Mouse (Mus musculus) erythroid progenitor cell, adult 5-6 weeks (primary cell): ENCODE results near the gene Nova2. TPM values are rescaled to one million over a fixed set of nuclear protein-coding genes. Genes with fewer than 3 reads are reported as not detected.

Source experiments
- ATAC-seq: replicated peaks from 2 replicates; pipeline ENCODE4 v1.8.0; 2016; ENCODE audit warnings: moderate number of reproducible peaks, mild to moderate bottlenecking, moderate TSS enrichment, inconsistent platforms; ENCODE audit not compliant: poor library complexity, low FRiP score, severe bottlenecking
- total RNA-seq, 2 experiments: library from RNA; stranded (forward) in 1 of 2; stranded (reverse) in 1 of 2; fragments of 150-400 nt in 1 of 2; fragments of 186-747, 209-891 nt in 1 of 2; gene quantifications; 2 replicates each; pipeline versions ENCODE4 v1.2.3 to v1.2.4; 2015 to 2017; ENCODE audit warnings: low replicate concordance in 2 of 2

The Nova2 gene
- not detected in 2 replicates for total RNA-seq (2015; ENCODE audit: low replicate concordance)
- not detected in 2 replicates for total RNA-seq (2017; ENCODE audit: low replicate concordance)

DNA sequence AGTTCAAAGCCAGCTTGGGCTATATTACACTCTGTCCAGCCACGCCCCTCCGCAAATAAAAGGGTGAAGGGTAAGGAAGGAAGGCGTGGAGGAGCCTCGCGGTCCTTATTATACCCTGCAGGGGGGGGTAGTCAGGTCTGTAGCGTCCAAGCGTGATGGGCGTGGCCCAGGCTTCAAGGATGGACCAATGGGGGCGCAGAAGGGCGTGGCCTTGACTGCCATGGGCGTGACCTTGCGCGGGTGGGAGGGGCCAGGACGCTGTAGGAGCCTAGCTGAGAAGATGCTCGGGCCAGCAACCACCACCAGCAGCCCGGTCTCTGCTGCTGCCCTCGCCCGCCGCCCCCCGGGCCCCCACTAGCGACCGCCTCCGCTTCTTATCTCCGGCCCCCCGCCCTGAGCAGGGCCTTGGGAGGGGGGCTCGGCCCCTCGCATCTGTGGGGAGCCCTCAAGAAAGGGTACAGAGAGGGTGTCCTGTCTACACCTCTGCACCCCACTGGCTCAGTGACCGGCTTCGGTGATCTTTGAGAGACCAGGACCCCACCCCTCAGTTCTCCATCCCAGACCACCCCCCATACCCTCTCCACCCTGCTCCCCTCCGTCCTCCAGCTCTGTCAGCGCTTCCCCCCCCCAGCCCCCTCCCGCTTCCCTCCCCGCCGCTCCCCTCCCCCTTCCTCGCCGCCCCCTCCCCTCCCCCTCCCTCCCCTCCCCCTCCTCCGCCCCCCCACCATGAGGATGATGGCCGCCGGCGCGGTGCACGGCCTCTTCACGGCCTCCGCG is at the start of gene Nova2:
Gene Nova2 (plus strand): TSS at position 727 of the 777 bp plus-strand sequence.
- peak; percentile 67; the same call in 1 of the 2 replicates for ATAC-seq

DNA sequence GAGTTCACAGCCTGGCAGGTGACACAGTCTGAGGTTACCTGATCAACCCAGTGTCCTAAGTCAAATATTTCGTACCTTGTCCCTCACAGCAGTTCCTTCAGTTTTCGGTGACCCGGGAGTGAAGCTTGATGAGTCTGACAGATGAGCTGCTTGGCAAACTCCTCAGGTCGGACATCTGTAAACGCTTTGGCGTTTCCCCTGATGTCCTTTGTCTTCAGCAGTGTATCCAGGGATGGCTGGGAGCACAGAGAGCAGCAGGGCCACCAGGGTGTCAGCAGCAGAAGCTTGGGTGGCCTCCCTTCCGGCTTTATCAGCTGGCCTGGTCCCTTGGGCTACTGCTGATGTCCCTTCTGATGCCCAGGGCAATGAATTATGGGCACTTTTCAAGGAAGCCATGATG is 47.0 kb upstream of the Nova2 start:
- no peak for ATAC-seq

DNA sequence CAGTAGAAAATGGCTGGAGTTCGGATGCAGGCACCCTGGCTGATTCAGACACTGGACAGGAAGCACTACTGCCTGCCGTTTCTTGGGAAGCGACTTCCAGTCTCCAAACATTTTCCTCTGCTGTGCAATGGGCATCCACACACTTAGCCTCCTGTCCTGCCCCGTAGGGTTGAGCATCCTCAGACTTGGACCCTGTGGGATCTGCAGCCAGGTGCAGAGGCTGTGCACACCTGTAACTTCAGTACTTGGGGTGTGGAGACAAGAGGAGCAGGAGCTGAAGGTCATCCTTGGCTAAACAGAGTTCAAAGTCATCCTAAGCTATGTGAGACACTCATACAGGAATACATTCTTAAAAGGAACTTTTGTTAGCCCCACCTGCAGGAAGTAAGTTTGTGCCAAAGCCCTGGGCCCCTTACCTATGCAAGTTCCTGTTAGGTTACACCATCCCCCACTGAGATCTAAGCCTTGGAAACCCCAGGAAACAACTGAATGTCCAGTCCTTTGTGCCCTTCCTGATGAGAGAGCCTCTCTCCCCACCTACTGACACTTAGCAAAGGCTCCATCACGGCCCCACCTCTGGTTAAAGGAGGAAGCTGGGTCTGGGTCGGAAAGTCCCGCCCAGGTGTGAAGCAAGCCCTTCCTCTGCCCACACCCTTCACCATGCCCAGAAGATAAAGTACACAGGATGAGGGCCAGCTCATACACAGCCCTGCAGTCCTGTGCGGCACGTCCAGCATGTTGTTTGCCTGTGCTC is 41.5 kb upstream of the Nova2 start:
- ATAC-seq, result no peak

DNA sequence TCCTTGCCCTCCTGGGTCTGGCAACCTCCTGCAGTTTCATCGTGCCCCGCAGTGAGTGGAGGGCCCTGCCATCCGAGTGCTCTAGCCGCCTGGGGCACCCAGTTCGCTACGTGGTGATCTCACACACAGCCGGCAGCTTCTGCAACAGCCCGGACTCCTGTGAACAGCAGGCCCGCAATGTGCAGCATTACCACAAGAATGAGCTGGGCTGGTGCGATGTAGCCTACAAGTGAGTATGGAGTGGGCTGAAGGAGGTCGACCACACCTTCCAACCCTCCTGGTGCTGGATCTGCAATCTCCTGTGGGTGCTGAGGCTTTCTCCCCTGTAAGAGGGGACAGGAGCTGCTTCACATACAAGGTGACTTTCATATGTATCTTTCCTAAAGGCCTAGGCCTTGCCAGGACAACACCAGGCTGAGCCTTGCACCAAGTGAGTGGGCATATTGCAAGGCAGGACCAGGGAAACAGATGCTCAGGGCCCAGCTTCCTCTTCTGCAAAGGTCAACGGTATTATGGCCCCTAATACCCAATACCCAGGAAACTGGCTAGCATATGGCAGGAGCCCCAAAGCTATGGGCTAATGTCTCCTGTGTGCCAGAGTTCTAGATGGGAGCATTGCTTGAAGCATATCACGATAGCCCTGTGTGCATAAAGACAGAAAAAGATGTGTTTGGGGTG is 40.8 kb upstream of the Nova2 start:
- ATAC-seq, result no peak

DNA sequence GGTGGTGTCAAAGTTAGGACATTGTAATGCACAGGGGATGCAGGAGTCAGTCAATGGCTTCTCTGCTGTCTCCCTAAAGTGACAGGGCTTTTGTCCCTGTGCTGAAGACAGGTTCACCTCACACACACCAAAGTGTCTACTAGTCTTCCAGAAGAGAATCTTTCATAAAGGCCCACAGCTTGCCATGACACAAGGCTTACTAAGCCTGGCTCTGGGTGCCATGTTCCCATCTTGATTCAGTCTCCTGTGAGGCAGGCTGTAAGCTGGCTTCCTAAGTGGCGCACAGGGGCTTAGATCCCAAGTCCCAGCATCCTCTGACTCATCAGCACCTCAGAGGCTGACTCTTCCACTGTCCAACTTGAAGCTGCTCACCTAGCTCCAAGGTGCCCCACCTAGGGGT is 38.7 kb upstream of the Nova2 start:
- no peak for ATAC-seq

DNA sequence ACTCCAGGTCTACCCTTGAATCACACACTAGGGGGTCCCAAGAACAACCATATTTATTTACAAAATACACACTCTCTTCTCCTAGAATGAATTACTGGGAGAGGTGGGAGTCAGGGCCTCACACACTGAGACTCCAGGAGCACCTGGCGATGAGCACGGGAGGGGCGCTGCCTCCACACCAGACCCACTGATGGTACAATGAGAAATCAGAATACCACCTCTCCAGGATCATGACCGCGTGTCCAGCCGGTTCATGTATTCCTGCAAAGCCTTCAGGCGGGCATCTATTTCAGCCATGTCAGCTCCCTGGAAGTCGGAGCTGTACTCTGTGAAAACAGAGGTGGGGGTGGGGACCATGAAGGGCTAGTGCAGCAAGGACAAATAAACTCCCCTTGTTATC is 34.8 kb upstream of the Nova2 start:
- ATAC-seq, result no peak

DNA sequence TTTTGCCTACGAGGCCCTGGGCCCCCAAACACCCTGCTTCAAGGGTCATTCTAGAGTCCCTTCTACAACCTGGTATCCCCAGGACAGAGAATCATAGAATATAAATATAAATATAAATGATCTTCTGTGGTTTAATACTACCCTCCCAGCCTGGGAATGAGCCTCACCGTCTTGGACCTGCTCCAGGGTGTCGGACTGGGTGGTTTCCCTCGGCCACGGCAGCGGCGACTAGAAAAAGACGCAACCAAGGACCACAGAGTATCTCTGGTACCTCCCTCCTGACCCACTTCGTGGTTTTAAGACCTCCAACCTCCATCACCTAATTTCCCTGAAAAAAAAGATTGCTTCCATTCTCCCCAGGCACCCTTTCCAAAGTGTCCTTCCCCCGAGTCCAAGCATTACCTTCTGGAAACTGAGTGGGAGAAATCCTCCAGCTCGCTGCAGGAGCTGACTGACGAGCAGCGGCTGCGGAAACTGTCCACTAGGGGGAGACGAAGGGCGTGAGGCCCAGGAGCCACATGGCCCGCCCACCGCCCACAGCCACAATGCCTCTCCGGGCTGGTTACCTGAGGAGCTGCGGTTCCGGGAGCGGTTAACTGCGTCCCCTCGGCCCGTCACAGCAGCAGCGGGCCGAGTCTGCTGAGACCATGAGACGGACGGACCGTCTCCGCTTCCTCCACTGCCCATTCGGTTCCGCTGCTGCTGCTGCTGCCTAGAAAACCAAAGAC is 33.7 kb upstream of the Nova2 start:
- ATAC-seq, result peak; percentile 73

DNA sequence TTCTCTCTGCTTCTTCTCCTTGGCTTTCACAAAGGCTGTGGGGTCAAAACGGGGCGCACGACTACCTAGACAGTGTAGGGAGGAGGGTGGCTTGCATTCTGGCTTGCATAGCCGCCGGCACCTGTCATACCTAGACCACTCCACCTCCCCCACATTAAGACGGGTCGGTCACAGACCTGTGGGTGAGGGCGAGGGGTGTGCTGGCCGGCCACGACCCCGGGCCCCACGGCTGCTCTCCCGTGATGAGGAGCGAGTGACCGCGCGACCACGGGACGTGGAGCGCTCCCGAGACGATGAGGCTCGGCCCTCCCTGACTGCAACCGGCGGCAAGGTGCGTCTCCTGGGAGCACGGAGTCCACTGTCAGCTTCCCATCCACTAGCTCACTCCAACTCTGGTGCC is 32.7 kb upstream of the Nova2 start:
- no peak for ATAC-seq

DNA sequence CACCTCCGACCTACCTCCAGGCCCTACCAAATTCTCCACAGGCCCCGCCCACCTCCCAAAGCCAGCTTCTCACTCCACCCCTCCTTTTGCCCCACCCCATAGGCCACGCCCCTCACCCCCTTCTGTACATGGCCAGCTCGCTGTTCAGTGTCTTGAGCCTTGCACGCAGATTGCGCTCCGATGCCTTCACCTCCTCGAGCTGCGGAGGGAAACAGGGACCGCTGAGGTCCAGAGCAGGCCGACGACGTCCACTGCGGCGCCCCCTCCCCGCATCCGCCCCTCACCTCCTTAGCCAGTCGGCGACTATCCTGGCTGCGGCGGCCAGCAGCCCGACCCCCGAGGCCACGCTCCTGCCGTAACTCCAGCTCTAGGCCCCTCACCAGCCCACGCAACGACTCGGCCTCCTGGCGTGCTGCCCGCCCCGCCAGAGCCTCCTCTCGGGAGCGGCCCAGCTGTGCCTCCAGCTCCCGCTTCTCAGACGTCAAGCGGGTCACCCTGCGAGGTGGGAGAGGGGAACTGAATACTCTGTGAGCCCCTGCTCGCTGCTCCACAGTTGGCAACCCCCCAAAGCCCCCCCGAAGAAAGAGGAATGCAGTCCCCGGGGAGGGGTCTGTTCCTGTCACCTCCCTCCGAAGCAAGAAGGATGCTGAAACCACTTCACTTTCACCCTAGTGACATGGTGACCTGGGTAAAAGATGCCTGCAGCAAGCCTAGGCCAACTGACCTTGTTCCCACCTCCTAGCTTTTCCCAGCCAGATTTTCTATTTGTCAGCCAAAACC is 31.8 kb upstream of the Nova2 start:
- no peak for ATAC-seq

DNA sequence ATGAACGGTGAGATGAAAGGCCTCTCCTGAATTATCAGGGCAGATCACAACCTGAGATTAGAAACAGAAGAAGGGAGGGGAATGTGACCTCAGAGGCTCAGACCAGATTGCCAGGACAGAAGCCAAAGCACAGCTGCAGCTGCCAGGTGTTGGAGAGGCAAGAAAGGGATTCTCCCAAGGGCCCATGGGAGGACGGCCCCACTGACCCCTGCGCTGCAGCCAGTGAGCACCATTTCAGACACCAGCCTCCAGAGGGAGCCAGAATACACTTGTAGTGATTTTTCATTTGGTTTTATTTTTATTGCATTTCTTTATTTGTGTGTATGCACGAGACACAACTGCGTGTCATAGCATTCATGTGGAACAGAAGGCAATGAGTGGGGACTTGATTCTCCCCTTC is 29.2 kb upstream of the Nova2 start:
- no peak for ATAC-seq

DNA sequence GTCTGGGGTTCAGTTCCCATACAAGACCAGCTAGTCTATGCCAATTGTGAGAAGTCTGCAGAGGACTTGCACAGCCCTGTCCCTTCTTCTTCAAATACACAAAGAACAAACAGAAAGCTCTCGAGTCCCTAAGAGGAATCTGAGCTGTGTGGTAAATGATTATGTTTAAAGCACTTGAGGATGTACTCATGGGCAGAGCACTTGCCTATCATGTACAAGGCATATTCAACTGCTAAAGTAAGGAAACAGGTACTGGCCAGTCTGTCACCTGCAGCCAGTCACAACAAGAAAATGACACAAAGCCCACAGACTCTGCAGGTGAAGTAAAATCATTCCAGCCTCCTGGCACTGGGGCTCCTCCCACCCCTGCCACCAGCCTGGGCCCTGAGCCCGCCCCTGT is 25.2 kb upstream of the Nova2 start:
- no peak for ATAC-seq

DNA sequence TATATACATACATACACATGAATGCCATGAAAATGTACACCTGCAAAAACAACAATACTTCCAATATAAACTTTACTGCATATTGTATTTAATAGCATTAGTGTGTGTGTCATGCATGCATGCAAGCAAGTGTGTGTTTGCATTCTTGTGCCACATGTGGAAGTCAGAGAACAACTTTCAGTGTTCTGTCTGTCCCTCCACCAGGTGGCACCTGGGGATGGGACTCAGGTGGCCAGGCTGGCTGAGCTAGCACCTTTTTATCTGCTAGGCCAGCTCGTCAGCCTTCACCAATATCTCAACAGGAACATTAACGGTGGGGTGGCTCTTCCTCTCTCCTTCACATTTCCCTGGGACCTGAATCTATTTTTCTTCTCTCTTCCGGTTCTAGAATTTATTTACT is 23.2 kb upstream of the Nova2 start:
- ATAC-seq, result no peak

DNA sequence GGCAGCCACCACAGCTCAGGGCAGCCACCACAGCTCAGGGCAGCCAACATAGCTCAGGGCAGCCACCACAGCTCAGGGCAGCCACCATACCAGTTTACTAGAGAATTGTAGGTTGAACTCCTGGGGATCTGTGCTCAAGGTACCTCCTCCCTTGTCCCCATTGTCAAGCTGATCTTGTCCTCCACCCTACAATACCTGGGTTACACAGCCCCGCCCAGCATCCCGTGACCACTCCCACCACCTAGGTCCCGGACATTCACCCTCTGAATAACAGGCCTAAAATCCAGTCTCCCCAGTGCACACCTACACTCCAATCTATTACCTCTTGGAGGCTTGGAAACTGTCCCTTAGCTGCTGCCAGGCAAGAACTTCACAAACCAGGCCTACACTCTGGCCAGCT is 20.7 kb upstream of the Nova2 start:
- no peak for ATAC-seq

DNA sequence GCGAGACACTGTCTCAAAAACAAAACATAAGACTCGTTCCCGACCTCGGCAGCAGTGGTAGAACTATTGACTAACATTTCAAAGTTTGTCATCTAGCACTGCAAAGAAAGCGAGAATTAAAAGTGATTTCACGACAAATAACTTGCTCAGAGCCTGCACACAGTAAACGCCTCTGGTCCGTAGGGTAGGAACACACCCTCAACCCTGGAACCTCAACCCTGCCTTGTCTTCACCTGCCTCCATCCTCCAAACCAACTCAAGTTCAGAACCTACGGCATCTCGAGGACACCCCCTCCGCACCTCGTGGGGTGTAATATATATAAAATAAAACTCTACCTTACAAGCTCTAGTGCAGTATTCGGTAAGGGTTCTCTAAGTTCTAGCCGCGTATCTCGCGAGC is 15.9 kb upstream of the Nova2 start:
- ATAC-seq, result peak; percentile 53

DNA sequence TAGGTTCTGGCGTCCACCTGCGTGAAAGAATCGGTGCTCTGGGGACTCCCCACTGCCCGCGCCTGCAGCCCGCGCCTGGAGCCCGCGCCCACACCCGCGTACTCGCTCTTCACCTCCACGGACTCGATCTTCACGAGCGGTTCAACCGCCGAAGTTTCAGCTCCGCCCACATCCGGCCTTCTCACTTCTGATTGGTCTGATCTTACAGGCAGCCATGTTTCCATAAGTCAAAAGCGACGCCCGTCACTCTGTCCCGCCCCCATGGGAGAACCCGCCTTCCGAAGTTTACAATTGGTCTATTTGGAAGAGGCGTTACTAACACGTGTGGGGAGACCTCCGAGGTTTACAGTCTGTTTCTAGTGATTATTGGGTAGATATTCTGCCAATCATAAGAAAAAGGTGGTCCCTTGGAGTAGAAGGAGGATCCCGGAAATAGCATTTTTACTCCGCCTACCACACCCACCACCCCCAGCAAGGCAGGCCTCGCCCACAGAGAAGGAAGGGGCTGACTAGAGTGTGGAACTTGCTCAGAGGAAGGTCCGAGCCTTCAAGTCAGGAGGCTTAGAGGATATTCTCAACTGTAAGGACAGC is 15.4 kb upstream of the Nova2 start, which contains the start of gene Ccdc61:
Gene Ccdc61 (minus strand): TSS at position 175 of the 591 bp plus-strand sequence.
- peak; percentile 95 for ATAC-seq

DNA sequence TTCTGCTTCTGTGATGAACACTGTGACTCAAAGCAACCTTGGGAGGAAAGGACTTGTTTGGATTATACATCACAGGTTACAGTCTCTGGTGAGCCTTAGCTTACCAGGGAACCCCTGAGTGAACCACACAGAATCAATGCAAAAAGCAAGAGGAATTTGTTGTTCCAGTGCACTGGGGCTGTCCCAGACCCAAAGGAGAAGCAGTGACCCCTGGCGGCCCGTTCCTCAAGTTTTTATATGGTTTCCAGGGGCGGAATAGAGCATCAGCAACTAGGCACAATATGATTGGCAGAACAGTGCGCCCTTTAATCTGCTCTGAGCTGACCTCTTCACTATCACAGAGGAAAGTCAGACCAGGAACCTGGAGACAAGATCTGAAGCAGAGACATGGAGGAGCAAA is 9.4 kb upstream of the Nova2 start:
- ATAC-seq, result no peak

DNA sequence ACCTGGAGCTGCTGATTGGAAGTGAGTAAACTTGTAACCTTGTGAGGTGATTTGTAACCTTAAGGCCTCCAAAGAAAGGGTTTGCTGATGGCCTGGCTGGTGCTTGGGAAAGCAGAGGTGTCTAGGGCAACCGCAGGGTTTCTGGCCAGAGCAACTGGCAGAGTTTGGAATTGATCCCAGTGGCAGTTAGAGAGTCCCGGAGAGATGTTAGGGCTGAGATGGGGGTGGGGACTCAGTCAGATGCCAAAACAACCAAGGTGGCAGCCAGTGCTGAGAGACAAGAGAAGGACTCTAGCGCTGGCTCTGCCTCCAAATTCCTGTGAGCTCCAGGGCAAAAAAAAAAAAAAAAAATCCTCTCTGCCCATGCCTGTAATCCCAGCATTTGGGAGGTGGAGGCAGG is 7.8 kb upstream of the Nova2 start:
- ATAC-seq, result no peak

DNA sequence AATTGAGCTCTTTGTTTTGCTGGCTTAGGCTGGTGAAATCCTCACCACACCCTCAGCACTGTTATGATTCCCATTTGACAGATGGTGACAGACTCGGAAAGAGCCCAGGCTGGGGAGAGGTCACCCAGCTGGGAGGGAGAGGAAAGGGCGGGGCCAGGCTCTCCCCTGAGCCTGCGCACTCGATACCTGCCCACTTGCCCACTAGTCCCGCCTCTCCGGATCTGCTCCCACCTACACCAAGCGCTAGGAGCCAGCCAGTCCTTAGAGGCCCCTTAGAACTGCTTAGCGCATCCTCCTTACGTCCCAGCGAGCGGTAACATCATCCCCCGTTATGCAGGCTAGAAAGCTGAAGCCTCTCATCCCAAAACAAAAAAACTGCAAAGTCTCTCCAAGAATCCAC is 4.6 kb upstream of the Nova2 start:
- no peak for ATAC-seq

DNA sequence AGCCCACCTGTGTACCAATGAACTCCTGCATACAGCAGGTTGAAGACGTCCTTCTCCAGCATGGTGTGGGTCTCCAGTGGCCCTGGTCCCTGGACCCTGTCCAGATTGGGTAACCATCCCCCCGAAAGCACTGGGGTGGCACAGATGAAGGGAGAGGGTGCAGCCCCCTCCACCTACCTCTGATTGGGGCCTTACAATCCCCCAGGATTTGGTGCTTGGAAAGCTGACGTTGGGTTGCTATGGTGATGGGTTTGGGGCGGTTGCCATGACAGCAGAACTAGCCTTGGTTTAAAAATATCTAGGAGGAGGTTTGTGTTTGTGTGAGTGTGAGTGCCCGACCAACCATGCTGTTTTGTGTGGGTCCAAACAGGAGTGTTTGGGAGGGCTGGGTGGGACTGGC is 2.9 kb upstream of the Nova2 start:
- ATAC-seq, result no peak
